Mouse (Mus musculus): ENCODE results near the gene Prss36. TPM values are rescaled to one million over a fixed set of nuclear protein-coding genes. Genes with fewer than 3 reads are reported as not detected.
A peak's percentile ranks its signal among the peaks of the same experiment; 100 is the strongest.

The Prss36 gene
- total RNA-seq, 2 experiments from 2014 or later: 6.7 to 10.7 TPM

DNA sequence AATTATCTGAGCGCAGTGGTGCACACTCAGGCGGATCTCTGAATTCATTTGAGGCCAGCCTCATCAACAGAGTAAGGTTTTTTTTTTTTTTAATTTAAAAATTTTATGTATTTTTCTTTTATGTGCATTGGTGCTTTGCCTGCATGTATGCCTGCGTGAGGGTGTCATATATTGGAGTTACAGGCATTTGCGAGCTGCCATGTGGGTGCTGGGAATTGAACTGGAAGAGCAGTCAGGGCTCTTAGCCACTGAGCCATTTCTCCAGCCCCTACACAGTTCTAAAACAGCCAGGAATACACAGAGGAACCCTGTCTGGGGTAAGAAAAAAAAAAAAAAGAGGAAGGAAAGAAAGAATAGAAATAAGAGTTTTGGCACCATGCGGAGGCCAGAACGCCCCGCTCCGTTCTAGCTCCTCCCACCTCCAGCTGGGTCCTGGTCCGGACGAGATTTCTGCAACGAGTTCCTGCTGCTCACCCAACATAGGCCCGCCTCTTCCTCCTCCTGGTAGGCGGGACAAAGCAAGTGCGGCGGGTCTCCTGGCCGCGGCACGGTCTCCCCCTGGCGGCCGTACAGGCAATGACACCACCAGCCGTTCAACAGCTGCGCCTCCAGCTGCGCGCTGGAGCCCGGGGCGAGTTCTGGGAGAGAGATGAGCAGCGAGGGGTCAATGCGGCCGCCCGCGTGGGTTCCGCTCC, 11.3 kb downstream of the Prss36 start:
- peak; percentile 95 to 98 for DNase-seq

DNA sequence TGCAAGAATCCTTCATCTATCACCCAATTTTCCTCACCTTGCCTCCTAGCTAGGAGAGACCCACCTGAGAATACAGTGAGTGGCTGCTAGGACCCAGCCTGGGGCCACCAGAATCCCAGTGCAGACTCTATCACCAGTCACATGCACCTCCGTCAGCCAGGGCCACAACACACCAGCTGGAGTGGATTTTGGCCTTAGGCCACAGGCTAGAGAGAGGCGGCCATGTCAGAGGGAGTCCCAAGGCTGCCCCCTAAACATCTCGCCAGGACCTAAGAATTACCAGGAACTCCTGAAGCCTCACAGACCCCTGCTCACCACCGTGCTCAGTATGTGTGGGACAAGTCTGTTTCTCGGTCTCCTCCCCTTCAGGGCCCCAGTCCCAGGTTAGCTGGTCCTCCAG, 12.4 kb downstream of the Prss36 start:
- no peak for DNase-seq

DNA sequence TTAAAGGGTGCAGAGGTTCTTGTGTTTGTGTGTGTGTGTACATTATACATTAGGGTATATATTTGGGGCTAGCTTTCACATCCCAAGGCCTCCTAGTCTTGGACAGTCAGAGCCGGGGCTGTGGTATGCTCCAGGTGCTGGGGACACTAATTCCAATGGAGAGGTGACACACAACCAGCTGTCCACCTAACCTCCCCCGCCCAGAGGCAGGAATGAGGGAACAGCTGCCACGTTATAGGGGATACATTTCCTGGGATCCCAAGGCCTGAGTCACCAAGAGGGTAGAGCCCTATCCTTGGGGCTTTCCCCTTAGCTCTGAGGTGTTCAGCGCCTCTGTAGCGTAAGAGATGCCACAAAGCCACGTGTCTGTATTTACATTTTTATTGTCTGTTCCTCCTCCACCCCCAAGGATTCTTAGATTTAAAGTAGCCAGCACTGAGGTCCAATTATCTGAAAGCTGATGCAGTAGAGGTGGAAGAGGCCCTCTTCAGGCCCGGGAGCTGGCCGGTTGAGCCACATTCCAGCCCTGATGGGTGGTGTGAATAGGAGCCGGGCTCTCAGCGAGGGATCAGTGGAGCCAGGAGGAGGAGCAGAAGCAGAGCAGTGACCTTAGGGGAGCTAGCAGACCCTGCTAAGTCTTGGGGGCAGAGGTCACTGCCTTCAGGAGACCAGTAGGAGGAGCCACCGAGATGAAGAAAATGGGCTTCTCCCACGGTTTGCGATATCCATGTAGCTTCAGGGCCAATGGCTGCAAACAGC, 14.1 kb downstream of the Prss36 start:
- DNase-seq: no peak

DNA sequence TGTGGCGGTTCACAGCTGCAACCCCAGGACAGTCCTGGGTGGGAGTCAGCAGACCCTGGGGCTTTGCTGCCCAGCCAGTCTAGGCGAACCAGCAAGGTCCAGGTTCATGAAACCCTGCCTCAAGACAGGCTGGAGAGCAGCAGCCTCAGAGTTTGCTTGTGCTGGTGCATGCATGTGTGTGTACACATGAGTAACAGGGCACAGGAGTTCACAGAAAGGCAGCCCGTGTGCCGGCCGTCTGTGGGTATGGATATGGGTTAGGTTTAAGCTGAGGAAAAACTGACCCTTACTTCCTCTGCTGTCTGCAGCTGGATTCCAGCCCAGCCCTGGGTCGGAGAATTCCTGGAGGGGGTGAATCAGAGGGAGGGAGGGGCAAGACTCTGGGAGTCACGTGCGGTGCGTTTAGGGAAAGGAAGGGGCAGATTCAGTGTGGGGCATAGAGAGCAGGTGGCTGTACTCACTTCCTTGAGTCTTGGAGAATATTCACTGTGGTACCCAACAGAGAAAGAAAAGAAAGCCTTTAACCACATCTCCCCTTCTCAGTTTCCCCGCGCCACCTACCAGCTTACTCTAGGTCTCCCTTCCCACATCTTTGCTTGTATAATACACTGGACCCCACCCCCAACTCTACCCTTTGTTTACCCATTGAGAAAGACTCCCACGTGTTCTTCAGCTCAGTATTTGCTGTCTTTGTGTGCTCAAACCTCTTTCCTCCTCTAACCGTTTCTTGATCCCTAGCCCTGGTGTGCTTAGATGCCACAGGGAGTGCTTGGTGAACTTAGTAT, 15.0 kb downstream of the Prss36 start:
- DNase-seq: peak; percentile 70

DNA sequence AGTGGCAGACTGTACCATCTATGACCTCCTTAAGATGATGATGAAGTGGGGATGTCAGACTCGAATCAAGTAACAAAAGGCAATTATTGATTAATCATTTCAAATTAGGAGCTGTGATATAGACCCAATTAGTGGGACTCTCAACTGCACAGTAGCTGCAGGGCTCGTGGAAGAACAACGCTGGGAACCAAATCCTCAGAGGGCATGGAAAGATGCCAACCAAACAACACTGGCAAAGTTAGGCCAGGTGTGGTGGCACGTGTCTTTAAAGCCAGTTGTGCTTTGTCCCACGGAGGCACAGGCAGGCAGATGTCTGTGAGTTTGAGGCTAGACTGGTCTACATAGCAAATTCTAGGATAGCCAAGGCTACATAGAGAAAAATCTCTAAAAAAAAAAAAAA, 15.9 kb downstream of the Prss36 start:
- DNase-seq: no peak

DNA sequence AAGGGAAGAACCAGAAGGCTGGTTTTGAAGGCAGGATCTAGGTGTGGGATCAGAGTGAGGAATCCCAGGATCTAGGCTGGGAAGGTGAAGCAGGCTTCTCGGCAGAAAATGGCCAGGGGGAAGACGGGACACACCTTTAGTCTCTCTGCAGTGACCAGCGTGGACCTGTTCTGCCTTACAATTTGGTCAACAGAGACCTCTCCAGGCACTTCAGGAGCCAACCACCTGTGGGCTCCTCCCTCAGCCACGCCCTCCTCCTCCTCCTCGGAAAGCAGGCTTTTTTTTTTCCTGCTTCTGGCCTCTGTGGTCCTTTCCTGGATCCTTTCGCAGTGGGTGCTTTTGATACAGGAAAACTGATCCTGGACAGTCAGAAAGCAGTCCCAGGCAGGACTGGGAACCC, 16.6 kb downstream of the Prss36 start, which contains the start of gene Prss8:
Prss8 (minus strand) TSS at position 182 of the 400 bp plus-strand sequence.
- DNase-seq: no peak

DNA sequence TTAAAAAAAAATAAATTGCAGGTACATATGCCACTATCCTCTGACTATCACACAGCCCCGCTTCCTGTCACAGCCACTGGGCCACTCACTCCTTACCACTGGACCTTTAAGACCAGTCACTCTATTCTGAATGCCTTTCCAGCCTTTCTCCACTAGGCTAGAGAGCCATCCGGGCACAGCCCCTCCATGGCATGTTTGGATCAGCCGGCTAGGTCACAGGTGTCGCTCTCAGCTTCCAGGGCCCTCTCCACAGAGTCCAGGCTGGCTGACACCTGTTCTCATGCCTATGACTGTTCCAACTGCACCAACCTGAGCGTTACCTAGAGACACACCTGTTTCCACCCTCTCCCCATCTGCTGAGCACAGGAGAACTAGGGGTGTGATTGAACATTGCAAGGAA, 17.9 kb downstream of the Prss36 start:
- no peak for DNase-seq

DNA sequence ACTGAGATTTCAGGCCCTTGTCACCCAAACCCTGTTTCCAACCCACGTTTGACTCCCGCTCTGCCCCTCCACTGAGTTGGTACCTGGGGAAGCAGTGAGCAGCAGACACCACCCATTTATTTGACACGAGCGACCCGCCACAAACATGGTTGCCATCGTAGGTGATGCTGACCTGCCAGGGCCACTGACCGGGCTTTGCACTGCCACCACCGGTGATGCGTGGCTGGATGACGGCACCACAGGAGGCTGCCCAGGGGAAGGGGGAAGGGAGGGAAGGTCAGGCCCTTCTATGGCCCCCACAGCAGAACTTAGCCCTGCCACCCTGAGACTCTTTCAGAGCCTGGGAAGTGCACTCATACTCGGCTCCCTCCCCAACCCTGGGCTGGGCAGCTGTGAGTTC, 18.8 kb downstream of the Prss36 start:
- DNase-seq: no peak

DNA sequence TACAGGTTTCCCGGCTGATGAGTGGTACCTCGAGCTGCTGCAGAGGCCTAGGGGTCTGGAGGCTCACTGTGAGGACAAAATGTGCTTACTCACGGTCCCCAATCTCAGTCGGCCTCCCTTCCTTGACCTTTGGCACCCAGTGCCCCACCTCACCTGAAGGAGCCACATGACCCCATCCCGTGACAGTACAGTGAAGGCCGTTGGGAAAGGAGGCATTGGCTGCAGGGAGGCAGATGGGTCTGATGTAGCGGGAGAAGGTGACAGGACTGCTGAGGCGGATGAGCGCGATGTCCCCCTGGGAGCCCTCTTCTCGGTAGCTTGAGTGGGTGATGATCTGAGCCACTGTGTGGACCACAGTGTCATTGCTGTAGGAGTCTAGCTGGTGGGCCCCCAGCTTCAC, 19.7 kb downstream of the Prss36 start:
- no peak for DNase-seq

DNA sequence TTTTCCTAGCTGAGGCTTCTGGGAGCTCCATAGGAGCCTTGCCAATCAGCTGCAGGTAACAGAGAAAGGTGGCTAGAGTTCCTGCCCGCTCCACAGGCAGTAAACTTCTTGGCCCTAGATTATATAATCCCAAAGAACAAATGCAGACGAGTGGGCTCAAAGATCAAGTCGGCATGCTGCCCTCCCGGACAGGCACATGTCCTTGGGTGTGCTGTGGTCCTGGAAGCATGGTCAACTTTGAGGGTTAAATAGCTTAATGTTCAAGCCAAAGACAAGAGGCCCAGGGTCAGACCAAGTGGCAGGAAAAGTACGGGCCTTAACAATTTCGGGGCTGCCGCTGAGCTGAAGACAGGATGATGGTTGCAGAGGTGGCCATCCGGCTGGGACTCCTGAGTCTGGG, 20.5 kb downstream of the Prss36 start:
- DNase-seq: no peak

DNA sequence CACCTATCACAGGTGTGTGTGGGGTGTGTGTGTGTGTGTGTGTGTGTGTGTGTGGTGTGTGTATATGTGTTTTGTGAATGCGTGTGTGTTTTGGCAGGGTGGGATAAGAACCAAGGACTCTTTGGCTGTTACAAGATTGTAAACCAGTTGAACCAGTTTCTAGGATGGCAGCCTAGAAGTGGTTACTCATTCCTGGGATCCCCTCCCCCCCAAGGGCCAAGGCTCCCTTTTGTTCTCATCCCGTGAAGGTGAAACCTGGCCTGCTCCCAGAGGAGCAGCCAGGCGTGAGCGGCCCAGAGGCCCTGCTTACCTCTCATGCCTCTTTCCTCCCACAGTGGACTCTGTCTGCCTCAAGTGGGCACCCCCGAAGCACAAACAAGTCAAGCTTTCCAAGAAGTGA, 21.3 kb downstream of the Prss36 start:
- DNase-seq: no peak

DNA sequence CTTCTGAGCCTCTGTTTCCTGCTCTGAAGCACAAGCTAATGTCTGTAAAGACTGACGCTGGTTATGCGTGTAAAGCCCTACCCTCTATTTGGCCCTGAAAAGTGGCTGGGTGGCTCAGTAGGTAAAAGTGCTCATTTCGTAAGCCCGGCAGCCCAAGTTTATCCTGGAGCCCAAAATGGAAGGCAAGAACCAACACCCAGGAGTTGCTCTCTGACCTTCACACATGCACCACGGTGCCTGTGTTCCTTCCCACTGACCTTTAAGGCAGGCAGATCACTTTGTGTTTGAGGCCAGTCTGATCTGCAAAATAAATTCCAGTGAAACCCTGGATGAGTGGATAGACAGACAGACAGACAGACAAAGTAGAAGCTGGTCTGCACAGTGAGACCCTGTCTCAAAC, 22.8 kb downstream of the Prss36 start:
- DNase-seq: no peak

DNA sequence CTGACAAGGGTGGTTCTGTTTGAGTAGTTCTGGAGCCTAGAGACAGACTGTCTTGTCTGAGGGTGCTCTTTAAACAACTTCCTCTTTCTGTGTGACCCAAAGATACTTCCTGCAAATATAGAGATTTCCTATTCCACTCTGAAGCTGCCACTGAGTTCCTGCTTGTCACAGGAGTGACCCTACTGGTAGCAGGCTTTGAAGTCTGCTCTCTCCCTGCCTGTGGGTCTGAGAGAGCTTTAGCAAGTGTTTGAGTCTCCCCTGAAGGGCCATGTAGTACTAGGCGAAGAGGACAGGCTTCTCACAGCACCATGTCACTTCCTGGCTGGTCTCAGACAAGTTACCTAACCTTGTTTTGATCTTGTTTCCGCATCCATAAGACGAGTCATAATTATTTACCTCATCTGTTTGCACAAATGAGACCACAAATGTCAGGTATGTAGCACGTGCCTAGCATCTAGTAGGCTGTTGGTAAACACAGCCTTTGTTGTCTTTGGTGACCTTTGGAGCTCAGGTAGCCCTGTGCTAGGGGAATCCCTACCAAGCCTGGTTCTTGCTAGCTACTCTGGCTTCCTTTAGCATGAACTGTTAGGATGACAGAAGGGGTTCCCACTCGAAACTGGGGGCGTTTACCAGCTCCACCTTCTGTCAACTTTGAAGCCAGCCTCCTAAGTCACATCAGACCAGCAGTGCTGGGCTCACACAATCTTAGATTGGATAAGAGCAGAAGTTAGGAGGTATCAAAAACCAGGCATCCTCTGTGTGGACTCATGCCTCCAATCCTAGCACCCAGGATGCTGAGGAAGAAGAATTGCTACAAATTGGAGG, 23.9 kb downstream of the Prss36 start:
- no peak for DNase-seq

DNA sequence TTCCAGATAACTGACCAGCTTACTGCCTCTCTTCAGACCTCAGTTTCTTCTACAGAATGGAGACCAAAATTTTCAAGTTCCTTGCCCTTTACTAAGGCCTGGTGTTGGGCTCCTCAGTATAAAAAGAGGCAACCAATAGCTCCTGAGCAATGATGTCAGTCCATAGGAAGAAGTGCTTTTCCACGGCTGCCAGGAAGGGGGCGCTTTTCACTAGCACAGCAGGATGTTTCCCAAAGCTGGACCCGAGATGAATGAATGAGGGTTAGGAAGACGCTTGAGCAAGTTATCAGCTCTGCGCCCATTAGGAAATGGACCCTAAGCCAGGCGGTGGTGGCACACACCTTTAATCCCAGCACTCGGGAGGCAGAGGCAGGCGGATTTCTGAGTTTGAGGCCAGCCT, 25.0 kb downstream of the Prss36 start:
- DNase-seq: peak in 1 of 2 experiments; percentile 50

DNA sequence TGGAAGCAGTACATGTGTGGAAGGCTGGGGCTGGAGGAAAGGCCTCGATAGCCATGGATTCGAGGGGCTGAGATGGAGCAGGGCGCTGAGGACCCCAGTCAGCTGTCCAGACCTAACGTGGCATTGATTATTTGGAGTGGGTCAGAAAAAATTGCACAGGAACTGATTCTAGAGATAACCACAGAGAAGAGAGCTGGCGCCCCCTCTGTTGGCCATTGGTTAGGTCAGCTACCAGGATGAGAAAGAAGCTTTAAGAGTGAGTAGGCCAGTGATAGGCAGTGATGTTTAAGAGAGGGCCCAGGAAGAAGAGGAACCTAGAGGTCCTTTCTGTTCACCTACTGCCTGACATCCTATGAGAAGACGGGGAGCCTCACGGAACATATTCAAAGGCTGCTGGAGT, 27.2 kb downstream of the Prss36 start:
- peak; percentile 24 to 46 for DNase-seq

DNA sequence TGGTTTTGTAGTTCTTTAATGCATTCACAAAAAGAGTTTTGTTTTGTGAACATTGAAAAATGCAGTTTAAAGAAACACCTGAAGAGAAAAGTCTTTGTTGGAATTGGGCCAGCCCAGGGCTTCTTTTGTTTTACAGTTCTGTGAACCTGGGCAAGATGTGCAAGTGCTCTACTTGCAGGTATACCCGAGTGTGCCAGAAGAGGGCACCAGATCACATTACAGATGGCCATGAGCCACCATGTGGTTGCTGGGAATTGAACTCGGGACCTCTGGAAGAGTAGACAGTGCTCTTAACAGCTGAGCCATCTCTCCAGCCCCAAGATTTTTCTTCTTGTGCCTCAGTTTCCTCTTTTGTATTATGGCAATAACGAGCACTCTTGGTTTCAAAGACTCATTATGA, 28.3 kb downstream of the Prss36 start:
- DNase-seq: peak; percentile 59 to 63

DNA sequence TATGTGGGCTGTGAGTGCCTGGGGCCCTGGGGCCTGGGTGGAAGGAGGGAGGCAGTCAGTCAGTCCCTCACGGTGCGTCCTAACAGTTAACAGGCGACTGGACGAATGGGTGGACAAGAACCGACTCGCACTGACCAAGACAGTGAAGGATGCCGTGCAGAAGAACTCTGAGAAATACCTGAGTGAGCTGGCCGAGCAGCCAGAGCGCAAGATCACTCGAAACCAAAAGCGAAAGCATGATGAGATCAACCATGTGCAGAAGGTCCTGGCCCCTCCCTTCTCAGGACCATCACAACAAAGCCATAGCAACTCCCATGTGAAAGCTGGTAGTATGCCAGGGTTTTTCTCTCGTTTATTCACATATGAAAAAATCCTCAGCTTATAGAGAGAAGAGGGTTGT, 31.2 kb downstream of the Prss36 start:
- DNase-seq: no peak

DNA sequence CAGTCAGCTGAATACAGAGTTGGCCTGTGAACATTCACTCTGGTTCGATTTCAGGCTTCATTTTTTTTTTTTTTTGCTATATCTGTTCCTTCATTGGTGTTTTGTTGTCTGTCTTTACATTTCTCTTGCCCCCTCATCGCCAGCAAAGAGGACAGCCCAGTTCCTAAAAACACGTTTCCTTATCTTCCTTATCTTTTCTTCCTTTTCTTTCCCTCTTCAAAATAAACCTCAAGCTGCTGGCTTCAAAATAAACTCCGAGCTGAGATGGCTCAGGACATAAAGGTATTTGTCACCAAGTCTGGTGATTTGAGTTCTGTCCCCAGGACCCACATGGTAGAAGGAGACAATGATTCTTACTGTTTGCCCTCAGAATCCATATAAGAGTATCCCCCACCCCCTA, 33.6 kb downstream of the Prss36 start:
- no peak for DNase-seq

DNA sequence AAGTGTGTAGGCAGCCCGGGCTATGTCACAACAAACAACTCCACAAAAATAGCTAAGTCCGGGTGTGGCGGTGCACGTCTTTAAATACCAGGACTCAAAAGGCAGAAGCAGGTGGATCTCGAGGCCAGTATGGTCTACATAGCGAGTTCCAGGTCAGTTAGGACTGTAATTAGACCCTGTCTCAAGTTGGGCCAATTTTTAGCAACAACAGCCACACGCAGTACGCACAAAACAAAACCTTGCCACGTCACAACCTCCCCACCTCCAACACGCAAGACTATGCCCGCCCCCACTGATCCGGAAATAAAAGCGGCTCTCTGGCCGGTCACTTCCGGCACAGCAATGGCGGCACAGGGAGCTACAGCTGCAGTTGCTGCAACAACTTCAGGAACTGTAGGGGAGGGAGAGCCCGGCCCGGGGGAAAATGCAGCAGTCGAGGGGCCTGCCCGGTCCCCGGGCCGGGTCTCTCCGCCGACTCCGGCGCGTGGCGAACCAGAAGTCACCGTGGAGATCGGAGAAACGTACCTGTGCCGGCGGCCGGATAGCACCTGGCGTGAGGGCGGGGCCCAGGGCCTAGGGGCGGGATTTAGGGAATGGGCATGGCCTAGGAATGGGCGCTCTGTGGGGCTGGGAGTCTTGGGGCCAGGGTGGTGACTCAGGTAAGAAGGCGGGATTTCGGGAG, 34.2 kb downstream of the Prss36 start, which contains the start of gene Kat8:
Kat8 (plus strand) TSS at position 327 of the 682 bp plus-strand sequence.
- peak; percentile 90 to 92 for DNase-seq

DNA sequence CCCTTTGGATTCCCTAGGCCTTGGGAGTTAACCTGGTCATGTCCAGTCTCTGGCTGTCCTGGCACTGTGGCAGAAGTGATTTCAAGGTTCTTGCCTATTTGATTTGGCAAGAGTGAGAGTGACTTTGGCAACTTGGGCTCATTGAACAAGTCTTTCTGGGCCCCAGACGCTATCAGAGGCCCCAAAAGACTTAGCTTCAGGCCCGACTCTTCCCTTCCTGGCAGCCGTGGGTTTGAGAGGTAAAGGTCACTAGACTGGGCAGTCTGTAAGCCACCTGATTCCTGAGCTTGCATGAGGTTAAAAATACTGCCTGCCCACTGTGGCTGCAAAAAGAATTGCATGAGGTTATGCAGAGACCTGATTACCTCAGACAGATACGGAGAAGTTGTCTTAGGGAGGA, 37.9 kb downstream of the Prss36 start:
- DNase-seq: no peak

DNA sequence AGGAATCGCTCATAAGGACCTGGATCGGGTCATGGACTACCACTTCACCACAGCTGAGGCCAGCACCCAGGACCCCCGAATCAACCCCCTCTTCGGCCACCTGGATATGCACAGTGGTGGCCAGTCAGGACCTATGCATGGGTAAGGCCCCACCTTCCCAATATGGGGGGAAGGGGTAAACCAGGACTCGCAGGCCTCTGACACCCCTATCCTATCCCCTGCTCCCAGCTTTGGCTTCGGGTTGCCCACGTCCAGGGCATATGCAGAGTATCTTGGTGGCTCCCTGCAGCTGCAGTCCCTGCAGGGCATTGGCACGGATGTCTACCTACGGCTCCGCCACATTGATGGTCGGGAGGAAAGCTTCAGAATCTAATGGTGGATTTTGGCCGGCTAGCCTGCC, 38.6 kb downstream of the Prss36 start:
- DNase-seq: no peak
